Mouse (Mus musculus): ENCODE measurements around the gene Plagl1. TPM values are rescaled to one million over a fixed set of nuclear protein-coding genes. Genes with fewer than 3 reads are reported as not detected.
A peak's percentile ranks its signal among the peaks of the same experiment; 100 is the strongest.

The Plagl1 gene
- polyA plus RNA-seq, 1 experiment from 2014 or later = 74.9 TPM

DNA sequence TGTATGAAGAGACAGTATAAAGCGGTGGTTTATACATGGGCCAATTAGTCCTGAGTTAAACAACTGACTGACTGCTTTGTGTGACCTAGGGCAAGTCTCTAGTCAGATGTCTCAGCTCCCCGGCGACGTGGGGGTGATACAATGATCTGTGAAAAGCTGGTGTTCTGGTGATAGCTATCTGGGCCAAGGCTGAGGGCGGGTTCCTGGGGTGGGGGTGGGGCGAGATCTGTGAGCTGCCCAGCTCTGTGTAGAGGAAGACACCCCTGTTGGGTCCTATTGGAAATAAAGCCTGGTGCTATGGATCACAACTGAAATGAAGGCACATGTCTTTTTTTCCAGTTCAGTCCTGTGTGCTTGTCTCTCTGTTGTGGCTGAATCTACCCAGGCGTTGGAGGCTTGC lies 3.2 kb downstream of the Plagl1 start:
- no peak overlapping the region for H3K4me2 ChIP-seq (ENCODE audit: low read depth, severe bottlenecking)
- no peak for DNase-seq (ENCODE audit: low spot score)
- ATAC-seq (ENCODE audit: insufficient number of reproducible peaks, low FRiP score, low TSS enrichment, low read depth) = no peak
- no peak overlapping the region for H3K4me3 ChIP-seq (ENCODE audit: low read depth, low read length)
- no peaks in the 10 kb centered on the region for H3K9me3 ChIP-seq (ENCODE audit: control insufficient read depth, low read length)
- H3K27ac ChIP-seq (replicated peaks; ENCODE audit: low read depth, low read length) = no peak overlapping the region
- H3K9ac ChIP-seq (ENCODE audit: low read length) = no peak overlapping the region
- H3K4me1 ChIP-seq (ENCODE audit: control insufficient read depth, insufficient read depth, low read length) = 0 out of 2 replicates have a peak, but pooled peaks cover 5% of the 10 kb centered on the region
- H3K36me3 ChIP-seq (ENCODE audit: control insufficient read depth, insufficient read depth, low read length) = no peaks in the 10 kb centered on the region
- H3K27me3 ChIP-seq (ENCODE audit: control insufficient read depth, insufficient read depth, low read length) = peaks cover 18% of the 10 kb centered on the region
- 17% methylated on average over 7 of the region's 7 CpGs for WGBS

- ATAC-seq (ENCODE audit: insufficient number of reproducible peaks, low FRiP score, low TSS enrichment, low read depth) = no peak
- Histone ChIP-seq H3K4me1 (ENCODE audit: control insufficient read depth, insufficient read depth, low read length) (0 out of 2 replicates have a peak, but pooled peaks cover 5% of the 10 kb centered on the region), H3K36me3 (ENCODE audit: control insufficient read depth, insufficient read depth, low read length) (no peaks in the 10 kb centered on the region), H3K27me3 (ENCODE audit: control insufficient read depth, insufficient read depth, low read length) (peaks cover 13% of the 10 kb centered on the region), H3K9ac (ENCODE audit: low read length) (no peak overlapping the region), H3K4me3 (ENCODE audit: low read depth, low read length) (no peak overlapping the region), H3K4me2 (ENCODE audit: low read depth, severe bottlenecking) (no peak overlapping the region), H3K27ac (replicated peaks; ENCODE audit: low read depth, low read length) (no peak overlapping the region), H3K9me3 (ENCODE audit: control insufficient read depth, low read length) (no peaks in the 10 kb centered on the region)
- no peak for DNase-seq (ENCODE audit: low spot score)
- 62% methylated on average over 3 of the region's 3 CpGs for WGBS
Measured at GRCm38 (mm10) chr10:13065129-13065752, 4.9 kb downstream of the Plagl1 start.

GRCm38 (mm10) chr10:13071031-13071430 lies 10.7 kb downstream of the Plagl1 start:
- Histone ChIP-seq H3K9ac (ENCODE audit: low read length) (no peak overlapping the region), H3K27me3 (ENCODE audit: control insufficient read depth, insufficient read depth, low read length) (no peaks in the 10 kb centered on the region), H3K4me3 (ENCODE audit: low read depth, low read length) (no peak overlapping the region), H3K36me3 (ENCODE audit: control insufficient read depth, insufficient read depth, low read length) (no peaks in the 10 kb centered on the region), H3K4me2 (ENCODE audit: low read depth, severe bottlenecking) (no peak overlapping the region), H3K4me1 (ENCODE audit: control insufficient read depth, insufficient read depth, low read length) (no peaks in the 10 kb centered on the region), H3K9me3 (ENCODE audit: control insufficient read depth, low read length) (0 out of 2 replicates have a peak, but pooled peaks cover 2% of the 10 kb centered on the region), H3K27ac (replicated peaks; ENCODE audit: low read depth, low read length) (no peak overlapping the region)
- 96% methylated on average over 2 of the region's 2 CpGs for WGBS
- no peak for ATAC-seq (ENCODE audit: insufficient number of reproducible peaks, low FRiP score, low TSS enrichment, low read depth)
- DNase-seq (ENCODE audit: low spot score) = no peak

- ATAC-seq (ENCODE audit: insufficient number of reproducible peaks, low FRiP score, low TSS enrichment, low read depth) (no peak), DNase-seq (ENCODE audit: low spot score) (no peak)
- no peak overlapping the region for H3K4me2 ChIP-seq (ENCODE audit: low read depth, severe bottlenecking)
- no peaks in the 10 kb centered on the region for H3K9me3 ChIP-seq (ENCODE audit: control insufficient read depth, low read length)
- no peaks in the 10 kb centered on the region for H3K27me3 ChIP-seq (ENCODE audit: control insufficient read depth, insufficient read depth, low read length)
- no peak overlapping the region for H3K9ac ChIP-seq (ENCODE audit: low read length)
- H3K4me1 ChIP-seq (ENCODE audit: control insufficient read depth, insufficient read depth, low read length) = no peaks in the 10 kb centered on the region
- no peak overlapping the region for H3K27ac ChIP-seq (replicated peaks; ENCODE audit: low read depth, low read length)
- H3K4me3 ChIP-seq (ENCODE audit: low read depth, low read length) = no peak overlapping the region
- no peaks in the 10 kb centered on the region for H3K36me3 ChIP-seq (ENCODE audit: control insufficient read depth, insufficient read depth, low read length)
- 88% methylated on average over 7 of the region's 7 CpGs for WGBS
Measured at GRCm38 (mm10) chr10:13076807-13077532, 16.7 kb downstream of the Plagl1 start.

- H3K4me2 ChIP-seq (ENCODE audit: low read depth, severe bottlenecking) = no peak overlapping the region
- no peak overlapping the region for H3K27ac ChIP-seq (replicated peaks; ENCODE audit: low read depth, low read length)
- ATAC-seq (ENCODE audit: insufficient number of reproducible peaks, low FRiP score, low TSS enrichment, low read depth) (peak; percentile 73; the same call in 1 of the 2 replicates), DNase-seq (ENCODE audit: low spot score) (no peak)
- H3K4me3 ChIP-seq (ENCODE audit: low read depth, low read length) = no peak overlapping the region
- H3K9me3 ChIP-seq (ENCODE audit: control insufficient read depth, low read length) = no peaks in the 10 kb centered on the region
- H3K36me3 ChIP-seq (ENCODE audit: control insufficient read depth, insufficient read depth, low read length) = no peaks in the 10 kb centered on the region
- no peaks in the 10 kb centered on the region for H3K4me1 ChIP-seq (ENCODE audit: control insufficient read depth, insufficient read depth, low read length)
- WGBS = 80% methylated on average over 12 of the region's 12 CpGs
- no peak overlapping the region for H3K9ac ChIP-seq (ENCODE audit: low read length)
- H3K27me3 ChIP-seq (ENCODE audit: control insufficient read depth, insufficient read depth, low read length) = no peaks in the 10 kb centered on the region
Measured at GRCm38 (mm10) chr10:13082459-13082858, 22.2 kb downstream of the Plagl1 start.

- Histone ChIP-seq H3K4me1 (ENCODE audit: control insufficient read depth, insufficient read depth, low read length) (no peaks in the 10 kb centered on the region), H3K9me3 (ENCODE audit: control insufficient read depth, low read length) (peaks cover 15% of the 10 kb centered on the region; the same call in 1 of the 2 replicates)
- 43% methylated on average over 70 of the region's 70 CpGs for WGBS
Measured at GRCm38 (mm10) chr10:13090596-13091424, 30.5 kb downstream of the Plagl1 start.

DNA sequence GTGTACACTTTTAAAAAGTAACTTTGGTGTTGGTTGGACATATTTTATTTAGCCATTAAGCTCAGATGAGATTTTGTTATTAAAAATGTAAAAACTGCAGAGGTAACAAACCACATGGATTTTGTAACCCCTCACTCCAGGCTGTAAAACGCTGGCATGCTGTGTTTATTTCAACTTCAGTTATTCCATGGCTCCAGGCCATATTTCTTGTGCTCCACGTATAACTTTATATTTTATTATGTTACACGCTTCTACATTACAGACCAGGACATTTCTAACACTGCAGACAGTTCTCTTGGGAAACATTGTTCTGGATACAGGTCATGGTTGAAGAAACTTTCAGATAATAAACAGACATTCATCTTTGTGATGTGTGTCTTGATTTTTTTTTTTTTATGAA lies 32.7 kb downstream of the Plagl1 start:
- H3K27ac ChIP-seq (replicated peaks; ENCODE audit: low read depth, low read length) = no peak overlapping the region
- H3K9ac ChIP-seq (ENCODE audit: low read length) = no peak overlapping the region
- H3K4me3 ChIP-seq (ENCODE audit: low read depth, low read length) = no peak overlapping the region
- peaks cover 15% of the 10 kb centered on the region; the same call in 1 of the 2 replicates for H3K9me3 ChIP-seq (ENCODE audit: control insufficient read depth, low read length)
- 72% methylated on average over 3 of the region's 3 CpGs for WGBS
- H3K36me3 ChIP-seq (ENCODE audit: control insufficient read depth, insufficient read depth, low read length) = no peaks in the 10 kb centered on the region
- no peaks in the 10 kb centered on the region for H3K27me3 ChIP-seq (ENCODE audit: control insufficient read depth, insufficient read depth, low read length)
- H3K4me2 ChIP-seq (ENCODE audit: low read depth, severe bottlenecking) = no peak overlapping the region
- H3K4me1 ChIP-seq (ENCODE audit: control insufficient read depth, insufficient read depth, low read length) = no peaks in the 10 kb centered on the region
- DNase-seq (ENCODE audit: low spot score) = no peak
- no peak for ATAC-seq (ENCODE audit: insufficient number of reproducible peaks, low FRiP score, low TSS enrichment, low read depth)

More at GRCm38 (mm10) chr10:13090596-13091424, 30.5 kb downstream of the Plagl1 start:
- peak overlapping the region; percentile 66 for H3K4me2 ChIP-seq (ENCODE audit: low read depth, severe bottlenecking)
- DNase-seq (ENCODE audit: low spot score) (peak; percentile 76), ATAC-seq (ENCODE audit: insufficient number of reproducible peaks, low FRiP score, low TSS enrichment, low read depth) (peak; percentile 91)
- no peaks in the 10 kb centered on the region for H3K36me3 ChIP-seq (ENCODE audit: control insufficient read depth, insufficient read depth, low read length)
- H3K9ac ChIP-seq (ENCODE audit: low read length) = peak overlapping the region; percentile 61
- peak overlapping the region; percentile 43 for H3K4me3 ChIP-seq (ENCODE audit: low read depth, low read length)
- no peaks in the 10 kb centered on the region for H3K27me3 ChIP-seq (ENCODE audit: control insufficient read depth, insufficient read depth, low read length)
- H3K27ac ChIP-seq (replicated peaks; ENCODE audit: low read depth, low read length) = no peak overlapping the region

- Histone ChIP-seq H3K4me3 (ENCODE audit: low read depth, low read length) (no peak overlapping the region), H3K27ac (replicated peaks; ENCODE audit: low read depth, low read length) (no peak overlapping the region), H3K36me3 (ENCODE audit: control insufficient read depth, insufficient read depth, low read length) (no peaks in the 10 kb centered on the region), H3K9me3 (ENCODE audit: control insufficient read depth, low read length) (no peaks in the 10 kb centered on the region), H3K4me1 (ENCODE audit: control insufficient read depth, insufficient read depth, low read length) (no peaks in the 10 kb centered on the region), H3K9ac (ENCODE audit: low read length) (no peak overlapping the region), H3K27me3 (ENCODE audit: control insufficient read depth, insufficient read depth, low read length) (no peaks in the 10 kb centered on the region), H3K4me2 (ENCODE audit: low read depth, severe bottlenecking) (no peak overlapping the region)
- ATAC-seq (ENCODE audit: insufficient number of reproducible peaks, low FRiP score, low TSS enrichment, low read depth) (no peak), DNase-seq (ENCODE audit: low spot score) (no peak)
- 88% methylated on average over 1 of the region's 1 CpGs for WGBS
Measured at GRCm38 (mm10) chr10:13098895-13099294, 38.6 kb downstream of the Plagl1 start.
